Mouse (Mus musculus): ENCODE data around the gene Ywhah. TPM values are rescaled to one million over a fixed set of nuclear protein-coding genes. Genes with fewer than 3 reads are reported as not detected.

Gene Ywhah
- total RNA-seq, 1 experiment, result 99.0 TPM

DNA sequence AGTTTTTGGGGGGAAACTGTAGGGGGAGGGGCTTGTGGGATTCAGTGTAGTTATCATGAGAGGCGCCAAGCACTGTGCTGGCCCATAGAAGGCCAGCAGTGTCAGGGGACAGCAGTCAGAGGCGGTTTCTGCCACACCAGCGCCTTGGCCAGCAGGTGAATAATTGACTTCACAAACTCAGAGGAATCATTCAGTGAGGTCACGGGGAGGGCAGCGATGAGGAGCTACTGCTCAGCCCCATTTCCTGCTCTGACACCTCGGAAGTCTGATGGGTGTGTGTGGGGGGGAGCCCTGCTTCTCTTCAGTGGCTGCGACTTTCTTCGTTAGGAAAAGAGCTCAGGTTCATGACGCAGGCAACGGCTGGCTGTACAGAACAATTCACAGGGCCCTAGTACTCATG is 24.8 kb downstream of the Ywhah start:
- no peak for DNase-seq (ENCODE audit: low read depth, low spot score)
- Histone ChIP-seq H3K4me3 (ENCODE audit: insufficient read depth in 1 of 2, low read depth in 1 of 2, low read length in 2 of 2, poor library complexity in 1 of 2, severe bottlenecking in 1 of 2) (no peak overlapping the region), H3K36me3 (ENCODE audit: control insufficient read depth, insufficient read depth, low read length, poor library complexity, severe bottlenecking) (no peaks in the 10 kb centered on the region), H3K27ac (ENCODE audit: insufficient read depth, low read depth, low read length, poor library complexity, severe bottlenecking) (no peak overlapping the region), H3K9ac (ENCODE audit: insufficient read depth, low read depth, low read length, poor library complexity, severe bottlenecking) (no peak overlapping the region), H3K4me1 (ENCODE audit: control insufficient read depth in 2 of 2, insufficient read depth in 2 of 2, low read length in 2 of 2, poor library complexity in 1 of 2) (peaks cover 0 to 8% of the 10 kb centered on the region in 2 experiments; a peak in 1 of 4 replicates), H3K9me3 (ENCODE audit: control insufficient read depth, insufficient read depth, low read depth, low read length) (no peaks in the 10 kb centered on the region)
- TF ChIP-seq ZNF384 (IDR thresholded peaks at IDR 0.05; ENCODE audit: low read depth, low read length) (no peak), HCFC1 (IDR thresholded peaks at IDR 0.05; ENCODE audit: borderline replicate concordance, insufficient read depth, low read length) (no peak), MAFK (IDR thresholded peaks at IDR 0.05; ENCODE audit: insufficient read depth, low read depth, low read length) (no peak), CHD2 (IDR thresholded peaks at IDR 0.05; ENCODE audit: low read depth, low read length) (no peak), ZC3H11A (IDR thresholded peaks at IDR 0.05; ENCODE audit: borderline replicate concordance, low read depth, low read length) (no peak)
- in situ Hi-C loops (cut with MboI; ENCODE audit: low sequenced_read_pairs in 2 of 2, unreplicated experiment in 2 of 2), result loop anchor here in 1 of 2 experiments (25.0 kb wide), 1 partner anchor 456 kb away; no protein-coding TSS in a partner anchor

DNA sequence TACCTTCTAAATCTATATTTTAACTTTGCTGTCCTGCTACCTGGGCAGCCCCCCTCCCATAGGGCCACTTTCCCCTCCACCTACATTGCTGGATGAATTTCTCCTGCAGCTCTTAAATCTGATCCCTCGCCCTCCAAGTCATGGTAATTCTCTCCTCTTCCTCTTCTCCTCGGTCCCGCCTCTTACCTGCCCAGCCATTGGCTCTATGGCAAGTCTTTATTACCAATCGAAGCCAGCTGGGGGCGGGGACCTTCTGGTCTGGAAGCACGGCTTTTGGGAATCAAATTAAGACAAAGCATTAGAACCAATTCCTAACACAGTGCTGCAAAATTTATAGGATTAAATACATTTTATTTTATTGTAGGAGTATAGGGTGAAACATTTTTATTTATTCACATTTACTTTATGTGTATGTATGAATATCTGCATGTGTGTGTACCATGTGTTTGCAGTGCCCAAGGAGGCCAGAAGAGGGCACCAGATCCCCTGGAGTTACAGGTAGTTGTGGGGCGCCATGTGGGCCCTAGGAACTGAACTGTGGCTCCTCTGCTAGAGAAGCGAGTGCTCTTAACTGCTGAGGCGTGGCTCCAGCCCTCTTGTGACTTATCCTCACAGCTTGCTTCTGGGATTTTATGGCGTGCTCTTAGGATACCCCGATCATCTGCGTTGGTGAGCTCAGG is 26.2 kb downstream of the Ywhah start:
- no peak for TF ChIP-seq ZNF384 (IDR thresholded peaks at IDR 0.05; ENCODE audit: low read depth, low read length)
- TF ChIP-seq HCFC1 (IDR thresholded peaks at IDR 0.05; ENCODE audit: borderline replicate concordance, insufficient read depth, low read length), result no peak
- no peak; the same call in 1 of the 2 replicates for TF ChIP-seq ZC3H11A (IDR thresholded peaks at IDR 0.05; ENCODE audit: borderline replicate concordance, low read depth, low read length)
- no peak for TF ChIP-seq CHD2 (IDR thresholded peaks at IDR 0.05; ENCODE audit: low read depth, low read length)
- no peak for TF ChIP-seq MAFK (IDR thresholded peaks at IDR 0.05; ENCODE audit: insufficient read depth, low read depth, low read length)
- H3K9me3 ChIP-seq (ENCODE audit: control insufficient read depth, insufficient read depth, low read depth, low read length), result no peaks in the 10 kb centered on the region
- peak overlapping the region in 1 of 2 experiments; percentile 7; a peak in 2 of 4 replicates for H3K4me3 ChIP-seq (ENCODE audit: insufficient read depth in 1 of 2, low read depth in 1 of 2, low read length in 2 of 2, poor library complexity in 1 of 2, severe bottlenecking in 1 of 2)
- peaks cover 0 to 3% of the 10 kb centered on the region in 2 experiments; a peak in 1 of 4 replicates for H3K4me1 ChIP-seq (ENCODE audit: control insufficient read depth in 2 of 2, insufficient read depth in 2 of 2, low read length in 2 of 2, poor library complexity in 1 of 2)
- peak; percentile 42 for DNase-seq (ENCODE audit: low read depth, low spot score)
- no peaks in the 10 kb centered on the region for H3K36me3 ChIP-seq (ENCODE audit: control insufficient read depth, insufficient read depth, low read length, poor library complexity, severe bottlenecking)
- no peak overlapping the region for H3K27ac ChIP-seq (ENCODE audit: insufficient read depth, low read depth, low read length, poor library complexity, severe bottlenecking)
- H3K9ac ChIP-seq (ENCODE audit: insufficient read depth, low read depth, low read length, poor library complexity, severe bottlenecking), result 0 out of 2 replicates have a peak overlapping the region, but pooled peaks have one; percentile 7
- in situ Hi-C loops (cut with MboI; ENCODE audit: low sequenced_read_pairs in 2 of 2, unreplicated experiment in 2 of 2), result loop anchor here in 1 of 2 experiments (25.0 kb wide), 1 partner anchor 457 kb away; no protein-coding TSS in a partner anchor

DNA sequence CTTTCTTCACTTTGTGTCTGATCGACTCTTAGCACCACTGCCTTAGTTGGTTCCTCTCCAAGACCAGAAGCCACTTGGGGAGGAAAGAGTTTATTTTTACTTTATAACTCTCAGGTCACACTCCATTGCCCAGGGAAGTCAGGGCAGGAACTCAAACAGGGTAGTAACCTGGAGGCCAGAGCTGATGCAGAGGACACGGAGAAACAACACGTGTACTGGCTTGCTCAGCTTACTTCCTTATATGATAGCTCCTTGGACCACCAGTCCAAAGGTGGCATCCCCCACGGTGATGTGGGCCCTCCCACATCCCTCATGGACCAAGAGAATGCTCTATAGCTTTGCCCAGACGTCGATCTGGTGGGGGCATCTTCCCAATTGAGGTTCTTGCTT is 26.7 kb downstream of the Ywhah start:
- H3K27ac ChIP-seq (ENCODE audit: insufficient read depth, low read depth, low read length, poor library complexity, severe bottlenecking), result no peak overlapping the region
- peaks cover 0 to 3% of the 10 kb centered on the region in 2 experiments; a peak in 1 of 4 replicates for H3K4me1 ChIP-seq (ENCODE audit: control insufficient read depth in 2 of 2, insufficient read depth in 2 of 2, low read length in 2 of 2, poor library complexity in 1 of 2)
- H3K4me3 ChIP-seq (ENCODE audit: insufficient read depth in 1 of 2, low read depth in 1 of 2, low read length in 2 of 2, poor library complexity in 1 of 2, severe bottlenecking in 1 of 2), result no peak overlapping the region
- no peaks in the 10 kb centered on the region for H3K36me3 ChIP-seq (ENCODE audit: control insufficient read depth, insufficient read depth, low read length, poor library complexity, severe bottlenecking)
- DNase-seq (ENCODE audit: low read depth, low spot score), result no peak
- no peaks in the 10 kb centered on the region for H3K9me3 ChIP-seq (ENCODE audit: control insufficient read depth, insufficient read depth, low read depth, low read length)
- no peak for TF ChIP-seq HCFC1 (IDR thresholded peaks at IDR 0.05; ENCODE audit: borderline replicate concordance, insufficient read depth, low read length)
- no peak for TF ChIP-seq CHD2 (IDR thresholded peaks at IDR 0.05; ENCODE audit: low read depth, low read length)
- in situ Hi-C loops (cut with MboI; ENCODE audit: low sequenced_read_pairs in 2 of 2, unreplicated experiment in 2 of 2), result loop anchor here in 1 of 2 experiments (25.0 kb wide), 1 partner anchor 458 kb away; no protein-coding TSS in a partner anchor
- 0 out of 2 replicates have a peak overlapping the region, but pooled peaks have one; percentile 7 for H3K9ac ChIP-seq (ENCODE audit: insufficient read depth, low read depth, low read length, poor library complexity, severe bottlenecking)

DNA sequence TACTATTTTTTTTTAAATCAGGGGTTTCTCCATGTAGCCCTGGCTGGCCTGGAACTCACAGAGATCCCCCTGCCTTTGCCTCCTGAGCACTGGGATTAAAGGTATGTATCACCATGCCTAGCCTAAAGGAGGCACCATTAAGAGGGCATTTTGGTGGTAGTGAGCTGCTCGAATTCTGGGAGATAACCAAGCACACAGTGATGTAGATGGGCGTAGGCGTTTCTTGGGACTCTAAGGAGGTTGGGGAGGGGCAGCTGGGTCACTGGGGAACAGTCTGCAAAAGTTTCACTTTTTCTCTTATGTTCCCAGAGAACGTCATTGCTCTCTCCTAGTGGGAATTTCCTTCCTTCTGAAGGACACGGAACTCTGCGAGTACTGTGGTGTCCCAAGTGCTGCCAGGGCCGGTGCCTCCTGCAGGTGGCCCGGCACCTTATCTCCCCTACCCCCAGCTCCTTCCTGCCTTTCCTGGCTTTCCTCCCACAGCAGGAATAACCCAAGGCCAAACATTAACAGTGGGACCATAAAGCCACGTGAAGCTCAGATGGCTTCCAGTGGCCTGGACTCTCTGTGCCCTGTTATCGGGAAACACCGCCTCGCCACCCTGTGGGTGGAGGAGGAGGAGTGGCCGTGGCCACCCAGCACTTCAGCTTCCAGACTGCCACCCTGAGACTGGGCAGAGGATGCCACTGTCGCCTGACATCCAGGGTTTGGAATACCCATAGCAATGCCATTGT is 34.4 kb downstream of the Ywhah start:
- Histone ChIP-seq H3K9me3 (ENCODE audit: control insufficient read depth, insufficient read depth, low read depth, low read length) (no peaks in the 10 kb centered on the region), H3K9ac (ENCODE audit: insufficient read depth, low read depth, low read length, poor library complexity, severe bottlenecking) (no peak overlapping the region), H3K4me3 (ENCODE audit: insufficient read depth in 1 of 2, low read depth in 1 of 2, low read length in 2 of 2, poor library complexity in 1 of 2, severe bottlenecking in 1 of 2) (no peak overlapping the region), H3K27ac (ENCODE audit: insufficient read depth, low read depth, low read length, poor library complexity, severe bottlenecking) (no peak overlapping the region), H3K4me1 (ENCODE audit: control insufficient read depth in 2 of 2, insufficient read depth in 2 of 2, low read length in 2 of 2, poor library complexity in 1 of 2) (no peaks in the 10 kb centered on the region), H3K36me3 (ENCODE audit: control insufficient read depth, insufficient read depth, low read length, poor library complexity, severe bottlenecking) (no peaks in the 10 kb centered on the region)
- TF ChIP-seq HCFC1 (IDR thresholded peaks at IDR 0.05; ENCODE audit: borderline replicate concordance, insufficient read depth, low read length) (no peak), ZNF384 (IDR thresholded peaks at IDR 0.05; ENCODE audit: low read depth, low read length) (no peak), CHD2 (IDR thresholded peaks at IDR 0.05; ENCODE audit: low read depth, low read length) (no peak), MAFK (IDR thresholded peaks at IDR 0.05; ENCODE audit: insufficient read depth, low read depth, low read length) (no peak), ZC3H11A (IDR thresholded peaks at IDR 0.05; ENCODE audit: borderline replicate concordance, low read depth, low read length) (no peak)
- in situ Hi-C loops (cut with MboI; ENCODE audit: low sequenced_read_pairs in 2 of 2, unreplicated experiment in 2 of 2), result no loop called here
- no peak for DNase-seq (ENCODE audit: low read depth, low spot score)

Data from ES-E14 (cell line).